Mouse (Mus musculus) lung, embryonic 16.5 days (tissue): ENCODE measurements around the gene 4930535I16Rik. TPM values are rescaled to one million over a fixed set of nuclear protein-coding genes. Genes with fewer than 3 reads are reported as not detected.
"Not testable (repeated sequence)": the region's sequence is repeated elsewhere in the genome, so short reads cannot be mapped to it uniquely, and the experiment has no call there.

ENCODE experiments used
- ATAC-seq: fragments of 200-750 bp; cut with Nextera tagmentation; 2 replicates; pipeline ENCODE4 v1.8.0; 2017; ENCODE audit warnings: low read depth, mild to moderate bottlenecking, moderate library complexity
- H3K27ac ChIP-seq: fragments of 300-500 bp; sonication (generic); 2 replicates; pipeline ENCODE4 v1.5.1; 2014; ENCODE audit warnings: mild to moderate bottlenecking, control low read depth, low read length
- H3K27me3 ChIP-seq: fragments of 300-500 bp; sonication (generic); 2 replicates; pipeline ENCODE4 v1.6.1; 2014; ENCODE audit warnings: low read depth, low read length, mixed read lengths; ENCODE audit not compliant: control insufficient read depth, insufficient read depth
- H3K36me3 ChIP-seq: fragments of 300-500 bp; sonication (generic); 2 replicates; pipeline ENCODE4 v1.6.1; 2014; ENCODE audit warnings: low read length; ENCODE audit not compliant: control insufficient read depth, insufficient read depth
- H3K4me1 ChIP-seq: fragments of 300-500 bp; sonication (generic); replicated peaks from 2 replicates; pipeline ENCODE4 v1.6.1; 2014; ENCODE audit warnings: low read length, mixed read lengths; ENCODE audit not compliant: control insufficient read depth, insufficient read depth
- H3K4me2 ChIP-seq: fragments of 300-500 bp; sonication (generic); 2 replicates; pipeline ENCODE4 v1.6.1; 2014; ENCODE audit warnings: low read depth, low read length, control low read depth
- H3K4me3 ChIP-seq: fragments of 300-500 bp; sonication (generic); 2 replicates; pipeline ENCODE4 v1.5.1; 2014; ENCODE audit warnings: mild to moderate bottlenecking, low read length, control low read depth
- H3K9ac ChIP-seq: fragments of 300-500 bp; sonication (generic); 2 replicates; pipeline ENCODE4 v1.6.1; 2014; ENCODE audit warnings: low read length, control low read depth
- H3K9me3 ChIP-seq: fragments of 300-500 bp; sonication (generic); 2 replicates; pipeline ENCODE4 v1.6.1; 2016; ENCODE audit warnings: low read length; ENCODE audit not compliant: control insufficient read depth
- WGBS: fragments of 180-500 bp; shearing (Covaris S2); extraction: QIAGEN DNeasy Blood & Tissue Kit; methylation state at CpG from one replicate; pipeline ENCODE4 v1.1.7; 2014; 5-methylcytosine and 5-hydroxymethylcytosine counted together
- polyA plus RNA-seq: library from polyadenylated mRNA; unstranded; fragments of >200 nt; fragmentation: Nextera tagmentation; extraction: Ambion mirVana; gene quantifications from 2 replicates; pipeline ENCODE4 v1.2.1, GENCODE M21; 2015

4930535I16Rik gene
- polyA plus RNA-seq, 1 experiment from 2014 or later = not detected

DNA sequence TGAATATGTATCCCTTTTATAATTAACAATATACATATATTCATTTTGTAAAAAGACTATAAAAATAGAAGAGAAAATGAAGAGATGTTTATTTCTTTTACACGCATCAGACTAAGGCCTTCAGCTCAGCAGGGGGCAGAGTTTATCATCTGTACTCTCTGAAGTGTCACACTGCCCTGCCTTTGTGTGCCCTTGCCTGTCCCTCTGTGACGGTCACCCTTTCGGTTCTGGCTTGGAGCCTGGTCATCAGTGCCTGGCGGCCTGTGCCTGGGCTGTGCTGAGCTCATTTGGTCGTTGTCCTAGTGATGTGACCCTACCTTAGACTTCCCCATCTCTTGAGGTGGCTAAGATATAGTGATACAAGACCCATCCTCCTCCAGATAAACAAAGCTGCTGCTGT, 29.3 kb upstream of the 4930535I16Rik start:
- H3K4me3 ChIP-seq = no peak overlapping the region
- H3K27ac ChIP-seq = no peak overlapping the region

DNA sequence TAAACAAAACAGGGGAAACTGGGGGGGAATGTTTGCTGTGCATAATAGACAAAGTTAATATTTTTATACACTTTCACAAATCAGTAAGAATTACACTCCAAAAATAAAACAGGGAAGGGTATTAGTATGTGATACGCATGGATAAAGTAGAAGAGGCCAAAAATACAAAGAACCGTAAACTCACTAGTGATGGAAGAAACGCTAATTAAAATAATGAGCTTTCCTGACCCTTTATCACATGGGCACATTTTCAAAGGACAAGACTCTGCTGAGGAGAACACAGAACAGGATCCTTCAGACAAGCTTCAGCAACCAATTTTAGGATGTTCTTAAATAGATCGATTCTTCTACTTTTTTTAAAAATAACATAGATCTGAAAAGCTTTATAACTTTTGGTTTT, 28.9 kb upstream of the 4930535I16Rik start:
- Histone ChIP-seq H3K4me1 (no peaks in the 10 kb centered on the region), H3K4me3 (no peak overlapping the region), H3K27me3 (no peaks in the 10 kb centered on the region), H3K4me2 (no peak overlapping the region), H3K9ac (no peak overlapping the region), H3K36me3 (no peaks in the 10 kb centered on the region), H3K27ac (no peak overlapping the region), H3K9me3 (no peaks in the 10 kb centered on the region)
- ATAC-seq = no peak
- 73% methylated on average over 4 of the region's 4 CpGs for WGBS

More for the DNA sequence above, 29.3 kb upstream of the 4930535I16Rik start:
- H3K9ac ChIP-seq = no peak overlapping the region
- H3K36me3 ChIP-seq = no peaks in the 10 kb centered on the region
- H3K9me3 ChIP-seq = no peaks in the 10 kb centered on the region
- H3K4me1 ChIP-seq = no peaks in the 10 kb centered on the region
- WGBS = 30% methylated on average over 5 of the region's 5 CpGs
- no peak for ATAC-seq
- H3K4me2 ChIP-seq = no peak overlapping the region
- no peaks in the 10 kb centered on the region for H3K27me3 ChIP-seq

DNA sequence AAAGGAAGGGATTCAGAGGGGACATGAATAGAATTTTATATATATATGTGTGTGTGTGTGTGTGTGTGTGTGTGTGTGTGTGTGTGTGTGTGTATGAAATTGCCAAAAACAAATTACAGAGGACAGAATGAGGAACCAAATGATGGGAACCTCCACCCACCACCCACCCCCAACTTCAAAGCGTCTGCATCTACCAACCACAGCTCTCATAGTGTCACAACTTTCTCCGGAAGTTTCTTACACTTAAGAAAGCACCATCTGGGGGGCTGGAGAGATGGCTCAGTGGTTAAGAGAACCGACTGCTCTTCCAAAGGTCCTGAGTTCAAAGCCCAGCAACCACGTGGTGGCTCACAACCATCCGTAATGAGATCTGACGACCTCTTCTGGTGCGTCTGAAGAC, 23.1 kb upstream of the 4930535I16Rik start:
- not testable (repeated sequence) for H3K9me3 ChIP-seq, H3K9ac ChIP-seq, H3K27me3 ChIP-seq, H3K4me2 ChIP-seq, H3K27ac ChIP-seq, H3K4me3 ChIP-seq, ATAC-seq, H3K4me1 ChIP-seq
- 52% methylated on average over 7 of the region's 7 CpGs for WGBS
- peaks cover 10% of the 10 kb centered on the region; the same call in 1 of the 2 replicates for H3K36me3 ChIP-seq

GRCm38 (mm10) chr4:123939838-123940237, 22.0 kb upstream of the 4930535I16Rik start:
- no peak overlapping the region for H3K9ac ChIP-seq
- 6% methylated on average over 4 of the region's 4 CpGs for WGBS
- H3K4me2 ChIP-seq = no peak overlapping the region
- no peak overlapping the region for H3K4me3 ChIP-seq
- H3K36me3 ChIP-seq = peaks cover 12% of the 10 kb centered on the region; the same call in 1 of the 2 replicates
- H3K9me3 ChIP-seq = no peaks in the 10 kb centered on the region
- no peaks in the 10 kb centered on the region for H3K27me3 ChIP-seq
- no peak for ATAC-seq
- no peak overlapping the region for H3K27ac ChIP-seq
- no peaks in the 10 kb centered on the region for H3K4me1 ChIP-seq

GRCm38 (mm10) chr4:123936059-123936458, 18.2 kb upstream of the 4930535I16Rik start:
- WGBS = 88% methylated on average over 7 of the region's 7 CpGs
- Histone ChIP-seq H3K27ac (no peak overlapping the region), H3K4me2 (no peak overlapping the region), H3K27me3 (no peaks in the 10 kb centered on the region), H3K9me3 (no peaks in the 10 kb centered on the region), H3K36me3 (peaks cover 26% of the 10 kb centered on the region), H3K4me3 (no peak overlapping the region), H3K4me1 (no peaks in the 10 kb centered on the region), H3K9ac (no peak overlapping the region)
- ATAC-seq = no peak

DNA sequence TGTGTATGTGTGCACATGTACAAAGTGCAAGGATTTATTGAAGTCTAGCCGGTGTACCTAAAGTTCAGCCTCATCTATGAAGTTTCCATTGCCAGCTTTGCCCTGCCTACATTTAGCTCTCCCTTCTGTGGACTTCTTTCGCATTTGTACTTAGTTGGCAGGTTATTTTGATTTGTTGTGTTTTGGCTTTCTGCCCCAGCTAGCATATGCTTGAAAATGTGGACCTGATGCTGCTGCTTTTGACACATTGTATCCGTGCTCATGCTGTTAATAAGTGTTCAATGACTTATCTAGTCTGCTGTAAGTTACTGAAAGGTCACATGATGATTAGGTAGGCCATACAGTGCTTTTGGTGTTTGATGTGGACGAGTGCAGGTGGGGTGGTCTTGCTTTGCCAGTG, 16.5 kb upstream of the 4930535I16Rik start:
- no peak for ATAC-seq
- H3K36me3 ChIP-seq = peaks cover 38% of the 10 kb centered on the region

DNA sequence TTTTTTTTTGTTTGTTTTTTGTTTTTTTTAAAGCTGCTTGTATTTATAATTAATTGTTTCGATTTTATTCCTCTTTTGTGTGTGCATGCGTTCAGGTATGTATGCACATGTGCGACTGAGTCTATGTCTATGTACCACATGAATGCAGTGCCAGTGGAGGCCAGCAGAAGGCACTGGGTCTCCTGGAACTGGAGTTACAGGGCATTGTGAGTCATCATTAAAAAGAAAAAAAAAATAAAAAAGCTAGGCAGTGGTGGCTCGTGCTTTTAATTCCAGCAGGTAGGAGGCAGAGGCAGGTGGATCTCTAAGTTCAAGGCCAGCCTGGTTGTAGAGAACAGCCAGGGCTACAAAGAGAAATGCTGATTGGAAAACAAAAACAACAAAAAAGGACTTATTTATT, 12.2 kb upstream of the 4930535I16Rik start:
- H3K4me3 ChIP-seq = no peak overlapping the region
- ATAC-seq = no peak
- no peak overlapping the region for H3K9ac ChIP-seq
- WGBS = 88% methylated on average over 4 of the region's 4 CpGs
- no peak overlapping the region for H3K4me2 ChIP-seq
- H3K9me3 ChIP-seq = no peaks in the 10 kb centered on the region
- peaks cover 41% of the 10 kb centered on the region for H3K36me3 ChIP-seq
- no peaks in the 10 kb centered on the region for H3K27me3 ChIP-seq
- no peak overlapping the region for H3K27ac ChIP-seq
- H3K4me1 ChIP-seq = no peaks in the 10 kb centered on the region

More for the DNA sequence above, 16.5 kb upstream of the 4930535I16Rik start:
- H3K4me3 ChIP-seq = no peak overlapping the region
- no peak overlapping the region for H3K27ac ChIP-seq
- WGBS = 84% methylated on average over 4 of the region's 4 CpGs
- H3K4me1 ChIP-seq = no peaks in the 10 kb centered on the region
- H3K27me3 ChIP-seq = no peaks in the 10 kb centered on the region
- H3K9ac ChIP-seq = no peak overlapping the region
- H3K9me3 ChIP-seq = no peaks in the 10 kb centered on the region
- no peak overlapping the region for H3K4me2 ChIP-seq

GRCm38 (mm10) chr4:123927961-123928360, 10.1 kb upstream of the 4930535I16Rik start:
- Histone ChIP-seq H3K27ac (no peak overlapping the region), H3K36me3 (peaks cover 48% of the 10 kb centered on the region)
- no peak; the same call in 1 of the 2 replicates for ATAC-seq

GRCm38 (mm10) chr4:123921055-123921565, 3.3 kb upstream of the 4930535I16Rik start:
- Histone ChIP-seq H3K9me3 (no peaks in the 10 kb centered on the region), H3K27me3 (no peaks in the 10 kb centered on the region), H3K4me1 (peaks cover 15% of the 10 kb centered on the region), H3K36me3 (peaks cover 24% of the 10 kb centered on the region), H3K27ac (no peak overlapping the region), H3K9ac (no peak overlapping the region), H3K4me3 (no peak overlapping the region), H3K4me2 (no peak overlapping the region)
- 70% methylated on average over 4 of the region's 4 CpGs for WGBS
- ATAC-seq = no peak

More at GRCm38 (mm10) chr4:123927961-123928360, 10.1 kb upstream of the 4930535I16Rik start:
- Histone ChIP-seq H3K4me1 (no peaks in the 10 kb centered on the region), H3K4me3 (no peak overlapping the region), H3K9ac (no peak overlapping the region), H3K4me2 (no peak overlapping the region), H3K27me3 (no peaks in the 10 kb centered on the region), H3K9me3 (no peaks in the 10 kb centered on the region)

DNA sequence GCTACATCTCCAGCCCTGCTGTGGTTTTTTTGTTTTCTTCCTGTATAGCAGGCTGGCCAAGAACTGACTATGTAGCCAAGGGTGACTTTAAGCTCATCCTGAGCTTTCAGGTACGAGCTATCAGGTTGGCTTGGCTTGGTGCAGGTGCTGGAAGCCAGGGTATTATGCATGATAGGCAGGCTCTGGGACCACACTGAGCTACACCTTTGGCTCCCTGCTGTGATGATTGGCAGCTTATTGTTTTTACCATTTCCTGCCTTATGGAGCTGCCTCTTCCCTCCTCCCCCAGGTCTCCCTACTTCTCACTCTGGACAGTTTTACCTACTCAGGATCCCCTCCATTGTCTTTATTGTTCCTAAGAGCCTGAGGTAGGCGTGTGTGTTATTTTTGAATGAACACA, 1.0 kb upstream of the 4930535I16Rik start:
- Histone ChIP-seq H3K4me3 (peak overlapping the region; percentile 99), H3K9me3 (no peaks in the 10 kb centered on the region), H3K4me1 (peaks cover 16% of the 10 kb centered on the region), H3K27ac (no peak overlapping the region), H3K27me3 (no peaks in the 10 kb centered on the region), H3K9ac (peak overlapping the region; percentile 46), H3K4me2 (peak overlapping the region; percentile 85), H3K36me3 (peaks cover 9% of the 10 kb centered on the region; the same call in 1 of the 2 replicates)
- 70% methylated on average over 2 of the region's 2 CpGs for WGBS
- ATAC-seq = no peak
